Mouse (Mus musculus) heart, embryonic 12.5 days (tissue): ENCODE results near the gene Nsun4. TPM values are rescaled to one million over a fixed set of nuclear protein-coding genes. Genes with fewer than 3 reads are reported as not detected.

Experiments
- ATAC-seq: fragments of 200-750 bp; cut with Nextera tagmentation; 2 replicates; pipeline ENCODE4 v1.8.0; 2017; ENCODE audit warnings: moderate TSS enrichment, moderate library complexity; ENCODE audit not compliant: insufficient number of reproducible peaks, low FRiP score
- H3K27ac ChIP-seq: fragments of 300-500 bp; sonication (generic); 2 replicates; pipeline ENCODE4 v1.5.1; 2016; ENCODE audit warnings: mild to moderate bottlenecking, moderate library complexity; ENCODE audit not compliant: poor library complexity, severe bottlenecking
- H3K27me3 ChIP-seq: fragments of 300-500 bp; sonication (generic); replicated peaks from 2 replicates; pipeline ENCODE4 v1.6.1; 2016; ENCODE audit warnings: mild to moderate bottlenecking, moderate library complexity
- H3K36me3 ChIP-seq: fragments of 300-500 bp; sonication (generic); 2 replicates; pipeline ENCODE4 v1.6.1; 2016; ENCODE audit warnings: mild to moderate bottlenecking, moderate library complexity
- H3K4me1 ChIP-seq: fragments of 300-500 bp; sonication (generic); replicated peaks from 2 replicates; pipeline ENCODE4 v1.6.1; 2016; ENCODE audit warnings: mild to moderate bottlenecking
- H3K4me2 ChIP-seq: fragments of 300-500 bp; sonication (generic); 2 replicates; pipeline ENCODE4 v1.6.1; 2016; ENCODE audit warnings: mild to moderate bottlenecking, moderate library complexity
- H3K4me3 ChIP-seq: fragments of 300-500 bp; sonication (generic); 2 replicates; pipeline ENCODE4 v1.5.1; 2016; ENCODE audit warnings: mild to moderate bottlenecking
- H3K9ac ChIP-seq: fragments of 300-500 bp; sonication (generic); 2 replicates; pipeline ENCODE4 v1.6.1; 2016; ENCODE audit warnings: mild to moderate bottlenecking, moderate library complexity
- H3K9me3 ChIP-seq: fragments of 300-500 bp; sonication (generic); replicated peaks from 2 replicates; pipeline ENCODE4 v1.6.1; 2016; ENCODE audit warnings: mild to moderate bottlenecking, moderate library complexity
- WGBS: fragments of 180-500 bp; shearing (Covaris S2); methylation state at CpG from one replicate; pipeline ENCODE4 v1.1.7; 2016; 5-methylcytosine and 5-hydroxymethylcytosine counted together
- polyA plus RNA-seq: library from polyadenylated mRNA; unstranded; fragments of >200 nt; fragmentation: Nextera tagmentation; extraction: Ambion mirVana; gene quantifications from 2 replicates; pipeline ENCODE4 v1.2.1, GENCODE M21; 2016

Gene Nsun4
- polyA plus RNA-seq, 1 experiment from 2014 or later = 24.9 TPM

- 1% methylated on average over 8 of the region's 8 CpGs for WGBS
These were observed 20.5 kb upstream of the Nsun4 start for GRCm38 (mm10) chr4:116074145-116074675.

GRCm38 (mm10) chr4:116073146-116073545 is 19.5 kb upstream of the Nsun4 start:
- ATAC-seq = no peak
- Histone ChIP-seq H3K9ac (peak overlapping the region; percentile 55; the same call in 1 of the 2 replicates), H3K4me3 (peak overlapping the region; percentile 25)

More at GRCm38 (mm10) chr4:116074145-116074675, 20.5 kb upstream of the Nsun4 start:
- peak overlapping the region; percentile 95 for H3K4me3 ChIP-seq
- peak overlapping the region; percentile 100 for H3K9ac ChIP-seq
- no peak for ATAC-seq
- H3K27me3 ChIP-seq = no peaks in the 10 kb centered on the region
- H3K4me2 ChIP-seq = peak overlapping the region; percentile 88
- H3K36me3 ChIP-seq = peaks cover 16% of the 10 kb centered on the region
- H3K27ac ChIP-seq = peak overlapping the region; percentile 99
- H3K4me1 ChIP-seq = peaks cover 37% of the 10 kb centered on the region
- no peaks in the 10 kb centered on the region for H3K9me3 ChIP-seq

GRCm38 (mm10) chr4:116070116-116070515 is 16.4 kb upstream of the Nsun4 start:
- peaks cover 22% of the 10 kb centered on the region for H3K4me1 ChIP-seq
- WGBS = 70% methylated on average over 6 of the region's 6 CpGs
- H3K4me3 ChIP-seq = no peak overlapping the region
- no peak overlapping the region for H3K27ac ChIP-seq
- peaks cover 54% of the 10 kb centered on the region for H3K36me3 ChIP-seq
- no peak overlapping the region for H3K4me2 ChIP-seq
- H3K9me3 ChIP-seq = no peaks in the 10 kb centered on the region
- ATAC-seq = no peak
- H3K9ac ChIP-seq = no peak overlapping the region
- no peaks in the 10 kb centered on the region for H3K27me3 ChIP-seq

More at GRCm38 (mm10) chr4:116073146-116073545, 19.5 kb upstream of the Nsun4 start:
- no peaks in the 10 kb centered on the region for H3K9me3 ChIP-seq
- peaks cover 34% of the 10 kb centered on the region for H3K4me1 ChIP-seq
- H3K36me3 ChIP-seq = peaks cover 26% of the 10 kb centered on the region
- no peaks in the 10 kb centered on the region for H3K27me3 ChIP-seq
- peak overlapping the region; percentile 65 for H3K4me2 ChIP-seq
- H3K27ac ChIP-seq = no peak overlapping the region
- WGBS = 56% methylated on average over 4 of the region's 4 CpGs

GRCm38 (mm10) chr4:116063855-116064254 is 10.2 kb upstream of the Nsun4 start:
- no peaks in the 10 kb centered on the region for H3K9me3 ChIP-seq
- peaks cover 6% of the 10 kb centered on the region; the same call in 1 of the 2 replicates for H3K4me1 ChIP-seq
- no peak overlapping the region for H3K9ac ChIP-seq
- H3K27me3 ChIP-seq = no peaks in the 10 kb centered on the region
- H3K4me2 ChIP-seq = no peak overlapping the region
- 11% methylated on average over 1 of the region's 1 CpGs for WGBS
- no peak for ATAC-seq
- H3K27ac ChIP-seq = no peak overlapping the region
- H3K36me3 ChIP-seq = peaks cover 37% of the 10 kb centered on the region
- no peak overlapping the region for H3K4me3 ChIP-seq

GRCm38 (mm10) chr4:116059012-116059726 is 5.5 kb upstream of the Nsun4 start:
- Histone ChIP-seq H3K4me2 (no peak overlapping the region), H3K9me3 (no peaks in the 10 kb centered on the region), H3K4me3 (no peak overlapping the region), H3K36me3 (no peaks in the 10 kb centered on the region), H3K27ac (no peak overlapping the region), H3K9ac (no peak overlapping the region), H3K27me3 (no peaks in the 10 kb centered on the region), H3K4me1 (peaks cover 7% of the 10 kb centered on the region)
- 72% methylated on average over 5 of the region's 5 CpGs for WGBS
- ATAC-seq = no peak

- Histone ChIP-seq H3K9ac (no peak overlapping the region), H3K27ac (no peak overlapping the region), H3K9me3 (no peaks in the 10 kb centered on the region), H3K4me2 (no peak overlapping the region), H3K4me3 (no peak overlapping the region), H3K4me1 (peaks cover 8% of the 10 kb centered on the region), H3K27me3 (no peaks in the 10 kb centered on the region), H3K36me3 (no peaks in the 10 kb centered on the region)
- no peak for ATAC-seq
- 0% methylated on average over 1 of the region's 1 CpGs for WGBS
These were observed 3.9 kb upstream of the Nsun4 start for GRCm38 (mm10) chr4:116057559-116057958.

GRCm38 (mm10) chr4:116052526-116053293 is 966 bp downstream of the Nsun4 start:
- Histone ChIP-seq H3K27me3 (no peaks in the 10 kb centered on the region), H3K9me3 (no peaks in the 10 kb centered on the region), H3K4me2 (peak overlapping the region; percentile 97), H3K4me3 (peak overlapping the region; percentile 64), H3K9ac (peak overlapping the region; percentile 71), H3K36me3 (peaks cover 7% of the 10 kb centered on the region), H3K4me1 (peaks cover 14% of the 10 kb centered on the region), H3K27ac (peak overlapping the region; percentile 95)
- peak; percentile 52; the same call in 1 of the 2 replicates for ATAC-seq
- 9% methylated on average over 22 of the region's 22 CpGs for WGBS

- ATAC-seq = no peak
- Histone ChIP-seq H3K4me2 (no peak overlapping the region), H3K27me3 (no peaks in the 10 kb centered on the region), H3K9me3 (no peaks in the 10 kb centered on the region), H3K36me3 (peaks cover 13% of the 10 kb centered on the region), H3K4me1 (peaks cover 14% of the 10 kb centered on the region), H3K9ac (no peak overlapping the region), H3K27ac (no peak overlapping the region), H3K4me3 (no peak overlapping the region)
- WGBS = 71% methylated on average over 3 of the region's 3 CpGs
These were observed 4.5 kb downstream of the Nsun4 start for GRCm38 (mm10) chr4:116049211-116049610.

GRCm38 (mm10) chr4:116048130-116048920 is 5.4 kb downstream of the Nsun4 start:
- Histone ChIP-seq H3K9ac (no peak overlapping the region), H3K27me3 (no peaks in the 10 kb centered on the region), H3K4me1 (peaks cover 11% of the 10 kb centered on the region), H3K4me2 (no peak overlapping the region), H3K4me3 (no peak overlapping the region), H3K27ac (no peak overlapping the region), H3K9me3 (no peaks in the 10 kb centered on the region), H3K36me3 (peaks cover 20% of the 10 kb centered on the region)
- WGBS = 75% methylated on average over 7 of the region's 7 CpGs
- ATAC-seq = no peak

- Histone ChIP-seq H3K4me1 (peaks cover 7% of the 10 kb centered on the region), H3K27ac (no peak overlapping the region), H3K4me2 (no peak overlapping the region), H3K27me3 (no peaks in the 10 kb centered on the region), H3K9ac (no peak overlapping the region), H3K36me3 (peaks cover 26% of the 10 kb centered on the region), H3K4me3 (no peak overlapping the region), H3K9me3 (no peaks in the 10 kb centered on the region)
- ATAC-seq = no peak
- 90% methylated on average over 1 of the region's 1 CpGs for whole genome bisulfite sequencing
These were observed 6.0 kb downstream of the Nsun4 start for GRCm38 (mm10) chr4:116047681-116048080.
